Mouse (Mus musculus) myocyte (in vitro differentiated cells): ENCODE results near the gene Sacm1l.

Experiments used
- E2F4 ChIP-seq: IDR thresholded peaks from one replicate; pipeline ENCODE4 v1.6.1; 2011; ENCODE audit warnings: mild to moderate bottlenecking, control low read depth, moderate library complexity; ENCODE audit not compliant: insufficient read depth
- MAX ChIP-seq: IDR thresholded peaks from one replicate; pipeline ENCODE4 v1.6.1; 2011; ENCODE audit warnings: low read depth, mild to moderate bottlenecking, control low read depth
- MYOG ChIP-seq, 3 experiments: IDR thresholded peaks; one replicate each; pipeline ENCODE4 v1.6.1; 2011; ENCODE audit warnings: control low read depth in 2 of 3, low read depth in 2 of 3, mild to moderate bottlenecking in 2 of 3; ENCODE audit not compliant: insufficient read length in 2 of 3, control insufficient read depth in 1 of 3, insufficient read depth in 1 of 3
- POLR2A ChIP-seq: IDR thresholded peaks from one replicate; pipeline ENCODE4 v1.6.1; 2011; ENCODE audit warnings: low read depth, mild to moderate bottlenecking, control low read depth, moderate library complexity; ENCODE audit not compliant: insufficient read length
- TCF12 ChIP-seq: IDR thresholded peaks from one replicate; pipeline ENCODE4 v1.6.1; 2011; ENCODE audit warnings: mild to moderate bottlenecking, control low read depth; ENCODE audit not compliant: poor library complexity, insufficient read depth, severe bottlenecking
- USF1 ChIP-seq: IDR thresholded peaks from one replicate; pipeline ENCODE4 v1.6.1; 2011; ENCODE audit warnings: low read depth, mild to moderate bottlenecking, control low read depth, moderate library complexity

GRCm38 (mm10) chr9:123539823-123540222 lies 10.3 kb downstream of the Sacm1l start:
- no peak for TF ChIP-seq MYOG (IDR thresholded peaks at IDR 0.05; ENCODE audit: control insufficient read depth in 1 of 3, insufficient read depth in 1 of 3, insufficient read length in 2 of 3, low read depth in 2 of 3)
- TF ChIP-seq POLR2A, result no peak
- TF ChIP-seq TCF12, result no peak
- no peak for TF ChIP-seq E2F4
- no peak for TF ChIP-seq MAX
- TF ChIP-seq USF1, result no peak
